Mouse (Mus musculus): ENCODE results near the gene Cfap100. TPM values are rescaled to one million over a fixed set of nuclear protein-coding genes. Genes with fewer than 3 reads are reported as not detected.
A peak's percentile ranks its signal among the peaks of the same experiment; 100 is the strongest.

The Cfap100 gene
- total and polyA plus RNA-seq, 2 experiments from 2014 or later: 3.4 to 4.9 TPM

- peaks cover 21% of the 10 kb centered on the region for H3K36me3 ChIP-seq (ENCODE audit: insufficient read depth)
- H3K27me3 ChIP-seq (ENCODE audit: insufficient read depth, low read length): no peaks in the 10 kb centered on the region
- H3K4me2 ChIP-seq (ENCODE audit: low read depth): peak overlapping the region; percentile 98
- peak overlapping the region; percentile 91 for H3K4me3 ChIP-seq (ENCODE audit: low read depth, low read length)
- peak overlapping the region; percentile 89 for H3K27ac ChIP-seq (ENCODE audit: low read depth, low read length)
- H3K9ac ChIP-seq: peak overlapping the region; percentile 86
- no peak for TF ChIP-seq CTCF (IDR thresholded peaks at IDR 0.05; ENCODE audit: low read depth)
- H3K9me3 ChIP-seq (ENCODE audit: low read length): no peaks in the 10 kb centered on the region
- peak; percentile 35 for DNase-seq
- WGBS: 1% methylated on average over 97 of the region's 98 CpGs
- H3K4me1 ChIP-seq (ENCODE audit: insufficient read depth): peaks cover 21% of the 10 kb centered on the region
- ATAC-seq: peak; percentile 77
Measured at GRCm38 (mm10) chr6:90369725-90370553, 58.7 kb downstream of the Cfap100 start.

- ATAC-seq: peak; percentile 98
Measured at GRCm38 (mm10) chr6:90368976-90369724, 59.4 kb downstream of the Cfap100 start, which contains the start of gene Zxdc. Gene Zxdc (plus strand): TSS chr6:90369492.

DNA sequence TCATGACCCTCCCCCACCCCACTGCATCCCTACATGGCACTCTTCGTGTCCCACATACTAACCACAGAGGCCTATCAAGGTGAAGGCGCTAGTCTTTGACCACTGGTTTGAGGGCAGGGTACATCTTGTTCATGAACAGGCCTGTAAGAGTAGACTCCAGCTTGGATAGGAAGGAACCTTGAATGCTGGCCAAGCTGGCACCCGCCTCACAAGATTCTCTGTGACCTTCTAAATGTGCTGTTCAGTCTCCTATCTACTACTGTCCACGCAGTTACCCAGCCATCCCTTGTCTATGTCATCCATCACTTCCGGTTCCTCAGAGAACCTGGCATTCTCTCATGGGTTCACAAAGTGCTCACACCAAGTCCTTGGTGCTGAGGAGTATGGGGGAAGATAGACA is 65.3 kb downstream of the Cfap100 start:
- no peaks in the 10 kb centered on the region for H3K4me1 ChIP-seq (ENCODE audit: insufficient read depth)
- no peak for TF ChIP-seq CTCF (IDR thresholded peaks at IDR 0.05; ENCODE audit: low read depth)
- no peak overlapping the region for H3K4me3 ChIP-seq (ENCODE audit: low read depth, low read length)
- no peak overlapping the region for H3K27ac ChIP-seq (ENCODE audit: low read depth, low read length)
- ATAC-seq (no peak), DNase-seq (no peak)
- no peak overlapping the region for H3K4me2 ChIP-seq (ENCODE audit: low read depth)
- H3K36me3 ChIP-seq (ENCODE audit: insufficient read depth): no peaks in the 10 kb centered on the region
- no peaks in the 10 kb centered on the region for H3K9me3 ChIP-seq (ENCODE audit: low read length)
- no peak overlapping the region for H3K9ac ChIP-seq
- WGBS: 94% methylated on average over 5 of the region's 5 CpGs
- H3K27me3 ChIP-seq (ENCODE audit: insufficient read depth, low read length): no peaks in the 10 kb centered on the region

More at GRCm38 (mm10) chr6:90368976-90369724, 59.4 kb downstream of the Cfap100 start, which contains the start of gene Zxdc:
- H3K36me3 ChIP-seq (ENCODE audit: insufficient read depth): peaks cover 13% of the 10 kb centered on the region
- no peaks in the 10 kb centered on the region for H3K9me3 ChIP-seq (ENCODE audit: low read length)
- peaks cover 21% of the 10 kb centered on the region for H3K4me1 ChIP-seq (ENCODE audit: insufficient read depth)
- no peak for TF ChIP-seq CTCF (IDR thresholded peaks at IDR 0.05; ENCODE audit: low read depth)
- peak within 1 kb of the TSS; percentile 86 for H3K9ac ChIP-seq
- 8% methylated on average over 41 of the region's 41 CpGs for WGBS
- peak within 1 kb of the TSS; percentile 89 for H3K27ac ChIP-seq (ENCODE audit: low read depth, low read length)
- H3K27me3 ChIP-seq (ENCODE audit: insufficient read depth, low read length): no peaks in the 10 kb centered on the region
- peak within 1 kb of the TSS; percentile 98 for H3K4me2 ChIP-seq (ENCODE audit: low read depth)
- peak within 1 kb of the TSS; percentile 91 for H3K4me3 ChIP-seq (ENCODE audit: low read depth, low read length)
- peak; percentile 99 for DNase-seq

DNA sequence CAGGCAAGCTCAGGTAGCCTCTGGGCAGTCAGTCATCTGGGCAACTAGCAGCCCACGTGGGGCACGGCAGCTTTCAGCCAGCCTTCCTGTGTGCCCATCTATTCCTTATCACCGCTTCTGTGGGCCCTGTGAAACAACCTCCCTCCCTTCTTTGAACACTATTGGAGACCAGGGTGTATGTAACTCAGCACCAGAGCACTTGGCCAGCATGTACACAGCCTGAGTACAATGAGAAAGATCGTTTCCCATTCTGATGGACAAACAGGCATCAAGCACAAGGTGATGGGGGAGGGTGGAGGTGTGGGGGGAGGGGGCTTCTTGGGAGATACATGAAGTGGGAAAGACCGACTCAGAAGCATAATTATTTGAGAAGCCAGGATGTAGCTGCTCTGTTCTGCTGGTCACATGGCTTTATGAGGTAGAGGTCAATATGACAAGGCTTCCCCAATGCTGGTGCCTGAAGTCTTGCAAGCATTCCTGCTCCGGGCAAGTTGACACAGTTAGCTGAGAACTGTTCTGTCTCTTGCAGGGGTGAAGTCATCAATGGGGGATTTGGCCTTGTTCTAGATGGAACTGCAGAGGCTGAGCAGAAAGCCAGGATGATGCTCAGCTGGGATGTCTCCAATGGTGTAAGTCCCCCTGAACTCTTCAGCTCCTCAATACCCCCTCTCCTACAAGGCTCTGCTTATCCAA is 67.5 kb downstream of the Cfap100 start:
- Histone ChIP-seq H3K4me3 (ENCODE audit: low read depth, low read length) (no peak overlapping the region), H3K4me1 (ENCODE audit: insufficient read depth) (no peaks in the 10 kb centered on the region), H3K9me3 (ENCODE audit: low read length) (no peaks in the 10 kb centered on the region), H3K27ac (ENCODE audit: low read depth, low read length) (no peak overlapping the region), H3K36me3 (ENCODE audit: insufficient read depth) (no peaks in the 10 kb centered on the region), H3K9ac (no peak overlapping the region), H3K27me3 (ENCODE audit: insufficient read depth, low read length) (no peaks in the 10 kb centered on the region), H3K4me2 (ENCODE audit: low read depth) (no peak overlapping the region)
- WGBS: 87% methylated on average over 6 of the region's 6 CpGs
- no peak for DNase-seq
- no peak for TF ChIP-seq CTCF (IDR thresholded peaks at IDR 0.05; ENCODE audit: low read depth)
- no peak for ATAC-seq

- no peaks in the 10 kb centered on the region for H3K4me1 ChIP-seq (ENCODE audit: insufficient read depth)
- peak; percentile 32; the same call in 1 of the 2 replicates for ATAC-seq
- peak; percentile 40 for DNase-seq
- no peaks in the 10 kb centered on the region for H3K27me3 ChIP-seq (ENCODE audit: insufficient read depth, low read length)
- H3K4me3 ChIP-seq (ENCODE audit: low read depth, low read length): no peak overlapping the region
- no peaks in the 10 kb centered on the region for H3K9me3 ChIP-seq (ENCODE audit: low read length)
- no peak overlapping the region for H3K9ac ChIP-seq
- H3K36me3 ChIP-seq (ENCODE audit: insufficient read depth): no peaks in the 10 kb centered on the region
- no peak for TF ChIP-seq CTCF (IDR thresholded peaks at IDR 0.05; ENCODE audit: low read depth)
- 32% methylated on average over 7 of the region's 7 CpGs for WGBS
- H3K4me2 ChIP-seq (ENCODE audit: low read depth): no peak overlapping the region
- no peak overlapping the region; the same call in 1 of the 2 replicates for H3K27ac ChIP-seq (ENCODE audit: low read depth, low read length)
Measured at GRCm38 (mm10) chr6:90360024-90360781, 68.4 kb downstream of the Cfap100 start.

GRCm38 (mm10) chr6:90359445-90359844 is 69.2 kb downstream of the Cfap100 start:
- Histone ChIP-seq H3K4me2 (ENCODE audit: low read depth) (no peak overlapping the region), H3K4me3 (ENCODE audit: low read depth, low read length) (no peak overlapping the region), H3K9me3 (ENCODE audit: low read length) (no peaks in the 10 kb centered on the region), H3K36me3 (ENCODE audit: insufficient read depth) (no peaks in the 10 kb centered on the region), H3K27me3 (ENCODE audit: insufficient read depth, low read length) (no peaks in the 10 kb centered on the region), H3K27ac (ENCODE audit: low read depth, low read length) (no peak overlapping the region), H3K4me1 (ENCODE audit: insufficient read depth) (no peaks in the 10 kb centered on the region), H3K9ac (no peak overlapping the region)
- no peak for DNase-seq
- no peak for ATAC-seq
- 57% methylated on average over 2 of the region's 2 CpGs for WGBS
- TF ChIP-seq CTCF (IDR thresholded peaks at IDR 0.05; ENCODE audit: low read depth): no peak

All from forebrain, postnatal 0 days (tissue).